Mouse (Mus musculus) small intestine, adult 2 months (tissue): ENCODE measurements around the gene Kdm4a. TPM values are rescaled to one million over a fixed set of nuclear protein-coding genes. Genes with fewer than 3 reads are reported as not detected.

ENCODE experiments used
- H3K27ac ChIP-seq: fragments of 200-500 bp; 2 replicates; pipeline ENCODE4 v1.5.1; 2012; ENCODE audit warnings: low read depth, low read length, control low read depth, inconsistent platforms; ENCODE audit not compliant: insufficient read depth
- H3K27me3 ChIP-seq: fragments of 200-500 bp; 2 replicates; pipeline ENCODE4 v1.6.1; 2012; ENCODE audit warnings: mild to moderate bottlenecking, moderate library complexity, low read length, inconsistent platforms; ENCODE audit not compliant: control insufficient read depth, insufficient read depth
- H3K36me3 ChIP-seq: fragments of 200-500 bp; 2 replicates; pipeline ENCODE4 v1.6.1; 2012; ENCODE audit warnings: mild to moderate bottlenecking, low read length, control low read depth, inconsistent platforms; ENCODE audit not compliant: control insufficient read depth, insufficient read depth
- H3K4me1 ChIP-seq: fragments of 200-500 bp; 2 replicates; pipeline ENCODE4 v1.6.1; 2012; ENCODE audit warnings: low read length, inconsistent platforms, mixed read lengths; ENCODE audit not compliant: control insufficient read depth, insufficient read depth, insufficient read length
- H3K4me3 ChIP-seq: fragments of 200-500 bp; 2 replicates; pipeline ENCODE4 v1.5.1; 2012; ENCODE audit warnings: low read depth, mild to moderate bottlenecking, control low read depth, inconsistent platforms, low read length, moderate library complexity
- CTCF ChIP-seq: fragments of 200-500 bp; IDR thresholded peaks from 2 replicates; pipeline ENCODE4 v1.5.1; 2012; ENCODE audit warnings: low read depth, mild to moderate bottlenecking, control low read depth, inconsistent platforms, low read length, moderate library complexity, mixed read lengths; ENCODE audit not compliant: insufficient replicate concordance, insufficient read length; ENCODE audit errors: extremely low read depth
- POLR2A ChIP-seq: fragments of 200-500 bp; IDR thresholded peaks from 2 replicates; pipeline ENCODE4 v1.6.1; 2012; ENCODE audit warnings: low read depth, mild to moderate bottlenecking, control low read depth, inconsistent platforms, low read length, moderate library complexity
- WGBS: fragments of 180-500 bp; shearing (Covaris S2); methylation state at CpG from one replicate; pipeline ENCODE4 v1.1.7; 2018; 5-methylcytosine and 5-hydroxymethylcytosine counted together
- polyA plus RNA-seq: library from polyadenylated mRNA; depleted of rRNA; stranded (reverse); fragments of >200 nt; gene quantifications from 2 replicates; pipeline ENCODE4 v1.2.3, GENCODE M21; 2012

Gene Kdm4a
- polyA plus RNA-seq, 1 experiment: 21.9 TPM

DNA sequence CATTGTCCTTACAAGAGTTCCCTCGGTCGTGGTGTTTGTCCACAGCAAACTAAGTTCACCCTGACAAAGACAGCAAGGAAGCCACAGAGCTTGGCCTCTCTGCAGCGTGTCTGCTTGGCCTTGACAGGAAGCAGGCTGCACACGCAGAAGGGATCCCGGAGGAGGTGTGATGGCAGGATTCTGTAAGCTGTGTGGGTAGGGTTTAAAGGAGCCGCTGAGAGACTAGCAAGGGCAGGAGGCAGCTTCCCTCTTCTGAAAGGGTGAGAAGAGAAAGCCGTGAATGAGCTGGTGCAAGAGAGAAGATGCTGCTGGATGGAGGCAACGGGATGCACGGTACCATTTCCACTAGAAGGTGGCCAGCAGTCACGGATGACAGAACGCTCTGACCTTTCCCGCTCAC is 67.2 kb downstream of the Kdm4a start:
- 85% methylated on average over 12 of the region's 12 CpGs for WGBS
- no peak overlapping the region for H3K4me3 ChIP-seq
- H3K27me3 ChIP-seq: no peaks in the 10 kb centered on the region
- peaks cover 5% of the 10 kb centered on the region for H3K4me1 ChIP-seq
- H3K27ac ChIP-seq: no peak overlapping the region
- H3K36me3 ChIP-seq: no peaks in the 10 kb centered on the region
- TF ChIP-seq POLR2A (no peak), CTCF (no peak)

DNA sequence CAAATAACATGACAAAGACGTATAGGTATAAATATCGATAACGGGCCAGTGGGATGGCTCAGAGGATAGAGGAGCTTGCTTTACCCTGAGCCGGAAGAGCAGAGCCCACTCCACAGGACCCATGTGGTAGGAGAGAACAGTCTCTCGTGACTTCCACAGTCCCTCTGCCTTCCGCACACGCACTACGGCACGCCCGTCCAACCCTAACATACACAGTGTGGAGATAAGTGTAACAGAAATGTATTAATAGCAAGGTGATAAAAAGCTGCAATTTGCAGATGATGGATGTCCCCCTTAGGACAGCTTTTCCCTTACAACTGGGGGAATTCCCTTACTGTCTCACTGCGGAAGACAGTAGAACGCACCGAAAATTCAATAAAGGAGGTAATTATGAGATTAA is 70.2 kb downstream of the Kdm4a start:
- WGBS: 79% methylated on average over 13 of the region's 13 CpGs
- no peak for TF ChIP-seq POLR2A
- TF ChIP-seq CTCF: no peak
- Histone ChIP-seq H3K27me3 (no peaks in the 10 kb centered on the region), H3K36me3 (no peaks in the 10 kb centered on the region), H3K27ac (no peak overlapping the region), H3K4me1 (no peaks in the 10 kb centered on the region), H3K4me3 (no peak overlapping the region)

DNA sequence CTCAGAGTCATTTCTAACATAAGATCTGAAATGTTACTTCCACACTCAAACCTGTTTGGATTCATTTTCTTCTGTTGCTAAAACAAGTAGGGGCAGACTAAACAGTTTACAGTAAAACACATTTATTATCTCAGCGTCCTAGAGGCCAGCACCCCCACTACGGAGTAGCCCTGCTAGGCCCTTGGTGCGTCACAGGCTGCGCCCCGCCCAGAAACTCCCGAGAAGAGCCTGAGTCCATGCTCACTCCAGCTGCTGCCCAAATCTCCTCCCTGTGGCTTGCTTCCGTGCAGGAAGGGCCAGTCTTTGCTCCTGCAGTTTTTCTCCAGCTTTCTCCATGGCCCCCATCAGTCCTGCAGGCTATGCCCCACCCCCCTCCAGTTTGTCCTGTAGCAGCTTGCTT is 71.1 kb downstream of the Kdm4a start:
- 53% methylated on average over 7 of the region's 7 CpGs for WGBS
- no peaks in the 10 kb centered on the region for H3K27me3 ChIP-seq
- no peak overlapping the region for H3K4me3 ChIP-seq
- no peaks in the 10 kb centered on the region for H3K4me1 ChIP-seq
- TF ChIP-seq CTCF (no peak), POLR2A (no peak)
- no peak overlapping the region for H3K27ac ChIP-seq
- H3K36me3 ChIP-seq: no peaks in the 10 kb centered on the region

DNA sequence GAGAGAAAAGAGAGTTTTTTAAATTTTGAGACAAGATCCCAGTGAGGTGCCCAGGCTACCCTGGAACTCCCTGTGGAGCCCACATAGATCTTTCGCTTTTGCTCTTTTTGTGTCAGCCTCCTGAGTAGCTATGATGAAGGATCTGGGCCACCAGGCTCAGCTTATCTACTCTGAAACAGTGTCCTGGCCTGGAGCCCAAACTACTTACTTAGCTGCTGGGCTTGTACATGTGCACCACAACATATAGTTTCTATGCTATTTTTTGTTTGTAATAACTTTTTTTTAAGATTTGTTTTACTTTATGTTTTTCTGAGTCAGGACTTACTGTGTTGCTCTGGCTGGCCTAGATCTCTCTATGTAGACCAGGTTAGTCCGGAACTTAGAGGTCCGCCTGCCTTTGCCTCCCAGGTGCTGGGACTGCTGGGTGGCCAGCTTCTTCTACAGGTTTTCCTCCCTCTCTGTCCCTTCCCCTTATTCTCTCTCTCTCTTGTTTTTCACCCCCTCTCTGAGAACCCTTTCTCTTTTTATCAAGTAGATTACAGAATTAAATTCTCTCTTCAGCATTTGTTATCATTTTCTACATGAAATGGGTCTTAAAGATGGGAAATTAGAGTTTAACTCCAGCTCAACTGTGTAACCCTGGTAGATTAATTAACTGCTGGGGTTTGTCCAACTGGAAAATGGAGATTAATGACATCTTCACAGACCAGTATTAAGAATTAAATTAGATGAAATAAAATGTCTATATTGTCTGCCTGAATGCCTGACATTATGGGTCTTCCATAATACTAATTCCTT is 74.4 kb downstream of the Kdm4a start:
- 90% methylated on average over 3 of the region's 3 CpGs for WGBS
- H3K27ac ChIP-seq: no peak overlapping the region
- no peaks in the 10 kb centered on the region for H3K4me1 ChIP-seq
- no peaks in the 10 kb centered on the region for H3K27me3 ChIP-seq
- no peak for TF ChIP-seq POLR2A
- TF ChIP-seq CTCF: no peak
- no peak overlapping the region for H3K4me3 ChIP-seq
- no peaks in the 10 kb centered on the region for H3K36me3 ChIP-seq

DNA sequence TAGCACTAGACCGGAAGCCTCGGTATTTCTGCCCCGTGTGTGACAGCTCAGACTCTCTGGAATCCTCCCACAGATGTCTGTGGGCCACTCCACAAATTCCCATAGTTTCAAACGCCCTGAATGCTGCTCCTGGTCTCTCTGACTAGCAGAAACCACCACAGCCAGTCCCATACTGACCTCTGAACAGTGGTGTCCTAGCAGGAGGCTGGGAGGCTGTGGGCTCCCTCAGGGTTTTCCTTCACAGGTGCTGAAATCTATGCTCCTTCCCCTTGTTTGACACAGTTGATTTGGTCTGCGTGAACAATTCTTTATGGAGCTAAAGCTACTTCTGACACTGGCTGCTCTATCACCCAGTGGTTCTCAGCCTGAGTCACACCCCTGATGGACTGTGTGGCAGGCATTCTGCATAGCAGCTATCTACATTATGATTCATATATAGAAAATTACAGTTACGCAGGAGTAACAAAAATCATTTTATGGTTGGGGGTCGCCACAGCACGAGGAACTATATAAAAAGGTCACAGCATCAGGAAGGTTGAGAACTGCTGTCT is 76.5 kb downstream of the Kdm4a start:
- TF ChIP-seq CTCF: no peak
- TF ChIP-seq POLR2A: no peak
- 83% methylated on average over 8 of the region's 8 CpGs for WGBS
- no peak overlapping the region for H3K27ac ChIP-seq

DNA sequence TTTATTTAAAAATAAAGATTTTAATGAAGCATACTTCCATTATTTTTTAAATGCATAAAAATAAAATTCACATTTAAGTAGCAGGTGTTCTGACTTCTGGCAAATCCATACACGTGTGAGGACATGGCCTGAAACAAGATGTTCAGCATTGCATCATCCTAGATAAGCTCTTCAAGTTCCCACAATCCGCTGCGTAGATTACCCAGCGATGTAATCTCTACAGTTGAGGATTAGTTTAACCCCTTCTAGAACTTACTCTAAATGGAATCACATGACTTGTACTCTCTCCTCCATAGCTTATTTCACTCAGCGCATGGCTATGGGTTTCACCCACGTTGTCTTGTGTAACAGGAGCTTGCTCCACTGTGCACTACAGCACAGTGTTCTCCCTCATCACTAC is 78.3 kb downstream of the Kdm4a start:
- H3K27ac ChIP-seq: no peak overlapping the region
- TF ChIP-seq POLR2A (no peak), CTCF (no peak)
- 73% methylated on average over 6 of the region's 6 CpGs for WGBS
- no peaks in the 10 kb centered on the region for H3K4me1 ChIP-seq
- H3K4me3 ChIP-seq: no peak overlapping the region
- no peaks in the 10 kb centered on the region for H3K27me3 ChIP-seq
- H3K36me3 ChIP-seq: no peaks in the 10 kb centered on the region

More for the DNA sequence above, 76.5 kb downstream of the Kdm4a start:
- Histone ChIP-seq H3K27me3 (no peaks in the 10 kb centered on the region), H3K4me3 (no peak overlapping the region), H3K4me1 (no peaks in the 10 kb centered on the region), H3K36me3 (no peaks in the 10 kb centered on the region)

DNA sequence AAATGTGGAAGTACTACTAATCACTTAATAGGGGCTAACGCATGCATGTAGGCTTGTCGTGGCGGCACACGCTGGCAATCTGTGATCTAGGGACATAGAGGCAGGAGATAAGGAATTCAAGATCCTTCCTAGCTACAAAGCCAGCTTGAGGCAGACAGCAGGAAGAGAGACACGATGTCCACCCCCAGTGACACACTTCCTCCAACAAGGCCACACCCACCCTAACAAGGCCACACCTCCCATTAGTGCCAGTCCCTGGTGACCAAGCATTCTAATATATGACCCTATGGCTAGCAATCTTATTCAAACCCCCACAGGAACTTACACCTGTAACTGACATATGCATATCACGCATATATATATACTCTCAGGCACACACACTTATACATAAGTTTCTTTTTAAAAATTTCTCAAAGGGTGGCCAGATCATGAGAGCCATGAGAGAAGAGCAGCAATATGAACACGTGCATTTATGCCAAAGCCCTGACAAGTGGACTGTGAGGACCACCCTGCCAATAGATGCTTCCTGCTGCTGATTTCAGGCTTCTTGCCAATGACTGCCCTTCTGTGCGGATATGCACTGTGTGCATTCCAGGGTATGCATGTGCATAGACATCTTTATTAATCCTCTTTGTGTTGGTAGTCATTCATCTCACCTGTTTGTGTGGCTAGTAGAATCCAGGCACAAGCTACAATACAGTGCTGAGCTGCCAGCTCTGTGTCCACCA is 80.0 kb downstream of the Kdm4a start:
- WGBS: 79% methylated on average over 8 of the region's 8 CpGs
- Histone ChIP-seq H3K27me3 (no peaks in the 10 kb centered on the region), H3K4me1 (no peaks in the 10 kb centered on the region), H3K4me3 (no peak overlapping the region), H3K36me3 (no peaks in the 10 kb centered on the region), H3K27ac (no peak overlapping the region)
- TF ChIP-seq POLR2A (no peak), CTCF (no peak)
